Mouse (Mus musculus) liver, embryonic 16.5 days (tissue): ENCODE data around the gene Anapc16. TPM values are rescaled to one million over a fixed set of nuclear protein-coding genes. Genes with fewer than 3 reads are reported as not detected.
"Not testable (repeated sequence)": the region's sequence is repeated elsewhere in the genome, so short reads cannot be mapped to it uniquely, and the experiment has no call there.

Experiments
- ATAC-seq: fragments of 200-750 bp; cut with Nextera tagmentation; 2 replicates; pipeline ENCODE4 v1.8.0; 2017; ENCODE audit warnings: low read depth, mild to moderate bottlenecking, moderate number of reproducible peaks, moderate library complexity
- H3K27ac ChIP-seq: fragments of 300-500 bp; sonication (generic); 2 replicates; pipeline ENCODE4 v1.5.1; 2014; ENCODE audit warnings: mild to moderate bottlenecking, low read length
- H3K27me3 ChIP-seq: fragments of 300-500 bp; sonication (generic); 2 replicates; pipeline ENCODE4 v1.6.1; 2014; ENCODE audit warnings: low read depth, low read length, mixed read lengths; ENCODE audit not compliant: control insufficient read depth, insufficient read depth
- H3K36me3 ChIP-seq: fragments of 300-500 bp; sonication (generic); 2 replicates; pipeline ENCODE4 v1.6.1; 2014; ENCODE audit warnings: mild to moderate bottlenecking; ENCODE audit not compliant: control insufficient read depth, insufficient read depth
- H3K4me1 ChIP-seq: fragments of 300-500 bp; sonication (generic); 2 replicates; pipeline ENCODE4 v1.6.1; 2014; ENCODE audit warnings: low read depth, low read length, mixed read lengths; ENCODE audit not compliant: control insufficient read depth
- H3K4me2 ChIP-seq: fragments of 300-500 bp; sonication (generic); 2 replicates; pipeline ENCODE4 v1.6.1; 2014; ENCODE audit warnings: low read depth, low read length, mixed read lengths
- H3K4me3 ChIP-seq: fragments of 300-500 bp; sonication (generic); 2 replicates; pipeline ENCODE4 v1.5.1; 2014; ENCODE audit warnings: low read depth, mild to moderate bottlenecking, low read length
- H3K9ac ChIP-seq: fragments of 300-500 bp; sonication (generic); 2 replicates; pipeline ENCODE4 v1.6.1; 2014; ENCODE audit warnings: low read depth, low read length
- H3K9me3 ChIP-seq: fragments of 300-500 bp; sonication (generic); replicated peaks from 2 replicates; pipeline ENCODE4 v1.6.1; 2016; ENCODE audit warnings: low read length; ENCODE audit not compliant: control insufficient read depth
- WGBS: fragments of 180-500 bp; shearing (Covaris S2); extraction: QIAGEN DNeasy Blood & Tissue Kit; methylation state at CpG from one replicate; pipeline ENCODE4 v1.1.7; 2014; ENCODE audit not compliant: insufficient replicate concordance; 5-methylcytosine and 5-hydroxymethylcytosine counted together
- polyA plus RNA-seq: library from polyadenylated mRNA; unstranded; fragments of >200 nt; fragmentation: Nextera tagmentation; extraction: Ambion mirVana; gene quantifications from 2 replicates; pipeline ENCODE4 v1.2.1, GENCODE M21; 2015

Gene Anapc16
- polyA plus RNA-seq, 1 experiment from 2014 or later = 34.9 TPM

GRCm38 (mm10) chr10:60009115-60009514, 6.2 kb upstream of the Anapc16 start:
- H3K9me3 ChIP-seq = no peaks in the 10 kb centered on the region
- WGBS = 50% methylated on average over 3 of the region's 3 CpGs
- H3K4me1 ChIP-seq = no peaks in the 10 kb centered on the region; the same call in 1 of the 2 replicates
- H3K4me2 ChIP-seq = no peak overlapping the region
- no peak overlapping the region for H3K27ac ChIP-seq
- no peak overlapping the region for H3K9ac ChIP-seq
- H3K27me3 ChIP-seq = no peaks in the 10 kb centered on the region
- H3K36me3 ChIP-seq = no peaks in the 10 kb centered on the region
- H3K4me3 ChIP-seq = no peak overlapping the region
- no peak for ATAC-seq

- H3K27ac ChIP-seq = no peak overlapping the region
- 34% methylated on average over 2 of the region's 2 CpGs for WGBS
- no peak overlapping the region for H3K4me3 ChIP-seq
- no peak for ATAC-seq
- H3K4me2 ChIP-seq = no peak overlapping the region
- peaks cover 13% of the 10 kb centered on the region for H3K4me1 ChIP-seq
- no peak overlapping the region for H3K9ac ChIP-seq
- H3K9me3 ChIP-seq = no peaks in the 10 kb centered on the region
- H3K36me3 ChIP-seq = no peaks in the 10 kb centered on the region
- no peaks in the 10 kb centered on the region for H3K27me3 ChIP-seq
Measured at GRCm38 (mm10) chr10:60005264-60005663, 2.3 kb upstream of the Anapc16 start.

- peak overlapping the region; percentile 76 for H3K9ac ChIP-seq
- no peaks in the 10 kb centered on the region for H3K9me3 ChIP-seq
- peaks cover 13% of the 10 kb centered on the region for H3K4me1 ChIP-seq
- peak overlapping the region; percentile 95 for H3K4me2 ChIP-seq
- H3K27ac ChIP-seq = peak overlapping the region; percentile 99
- no peaks in the 10 kb centered on the region for H3K36me3 ChIP-seq
- 69% methylated on average over 9 of the region's 9 CpGs for WGBS
- peak overlapping the region; percentile 77 for H3K4me3 ChIP-seq
- H3K27me3 ChIP-seq = no peaks in the 10 kb centered on the region
- no peak for ATAC-seq
Measured at GRCm38 (mm10) chr10:60003847-60004246, 912 bp upstream of the Anapc16 start.

GRCm38 (mm10) chr10:60003213-60003752, 348 bp upstream of the Anapc16 start:
- peak overlapping the region; percentile 95 for H3K4me2 ChIP-seq
- ATAC-seq = no peak
- no peaks in the 10 kb centered on the region for H3K27me3 ChIP-seq
- H3K4me1 ChIP-seq = peaks cover 13% of the 10 kb centered on the region
- peak overlapping the region; percentile 77 for H3K4me3 ChIP-seq
- no peaks in the 10 kb centered on the region for H3K36me3 ChIP-seq
- H3K9ac ChIP-seq = peak overlapping the region; percentile 76
- no peaks in the 10 kb centered on the region for H3K9me3 ChIP-seq
- under 1% methylated on average over 21 of the region's 21 CpGs for WGBS
- peak overlapping the region; percentile 99 for H3K27ac ChIP-seq

- Histone ChIP-seq H3K4me3 (peak overlapping the region; percentile 77), H3K9me3 (no peaks in the 10 kb centered on the region), H3K4me1 (peaks cover 13% of the 10 kb centered on the region), H3K9ac (peak overlapping the region; percentile 77), H3K27ac (peak overlapping the region; percentile 99), H3K4me2 (peak overlapping the region; percentile 95), H3K27me3 (no peaks in the 10 kb centered on the region), H3K36me3 (no peaks in the 10 kb centered on the region)
- WGBS = 1% methylated on average over 12 of the region's 12 CpGs
- ATAC-seq = no peak
Measured at GRCm38 (mm10) chr10:60002203-60002602, 732 bp downstream of the Anapc16 start.

GRCm38 (mm10) chr10:60001663-60002062, 1.3 kb downstream of the Anapc16 start:
- H3K9me3 ChIP-seq, ATAC-seq, H3K27me3 ChIP-seq, H3K27ac ChIP-seq, H3K36me3 ChIP-seq: not testable (repeated sequence)
- Histone ChIP-seq H3K4me3 (peak overlapping the region; percentile 77), H3K9ac (peak overlapping the region; percentile 77), H3K4me1 (peaks cover 13% of the 10 kb centered on the region), H3K4me2 (peak overlapping the region; percentile 95)
- WGBS = 64% methylated on average over 8 of the region's 8 CpGs

GRCm38 (mm10) chr10:59999057-59999456, 3.9 kb downstream of the Anapc16 start:
- ATAC-seq = no peak
- peaks cover 8% of the 10 kb centered on the region for H3K36me3 ChIP-seq

GRCm38 (mm10) chr10:59997591-59997990, 5.3 kb downstream of the Anapc16 start:
- no peak overlapping the region for H3K9ac ChIP-seq
- WGBS = 10% methylated on average over 7 of the region's 7 CpGs
- no peak overlapping the region for H3K4me3 ChIP-seq
- peaks cover 9% of the 10 kb centered on the region for H3K4me1 ChIP-seq
- H3K36me3 ChIP-seq = peaks cover 8% of the 10 kb centered on the region
- H3K27ac ChIP-seq = no peak overlapping the region
- H3K4me2 ChIP-seq = no peak overlapping the region
- no peaks in the 10 kb centered on the region for H3K9me3 ChIP-seq
- no peaks in the 10 kb centered on the region for H3K27me3 ChIP-seq
- ATAC-seq = no peak

More at GRCm38 (mm10) chr10:59999057-59999456, 3.9 kb downstream of the Anapc16 start:
- WGBS = 50% methylated on average over 3 of the region's 3 CpGs
- Histone ChIP-seq H3K4me2 (no peak overlapping the region), H3K27ac (no peak overlapping the region), H3K27me3 (no peaks in the 10 kb centered on the region), H3K9me3 (no peaks in the 10 kb centered on the region), H3K4me1 (peaks cover 13% of the 10 kb centered on the region), H3K4me3 (no peak overlapping the region), H3K9ac (no peak overlapping the region)

- Histone ChIP-seq H3K9me3 (no peaks in the 10 kb centered on the region), H3K27me3 (no peaks in the 10 kb centered on the region), H3K36me3 (peaks cover 8% of the 10 kb centered on the region), H3K4me1 (no peaks in the 10 kb centered on the region; the same call in 1 of the 2 replicates), H3K27ac (no peak overlapping the region), H3K4me3 (no peak overlapping the region), H3K4me2 (no peak overlapping the region), H3K9ac (no peak overlapping the region)
- ATAC-seq = no peak
- WGBS = 85% methylated on average over 6 of the region's 6 CpGs
Measured at GRCm38 (mm10) chr10:59995889-59996288, 7.0 kb downstream of the Anapc16 start.
